Mouse (Mus musculus) lung, embryonic 16.5 days (tissue): ENCODE data around the gene Ric3. TPM values are rescaled to one million over a fixed set of nuclear protein-coding genes. Genes with fewer than 3 reads are reported as not detected.
A peak's percentile ranks its signal among the peaks of the same experiment; 100 is the strongest.
"Not testable (repeated sequence)": the region's sequence is repeated elsewhere in the genome, so short reads cannot be mapped to it uniquely, and the experiment has no call there.

ENCODE experiments used
- ATAC-seq: fragments of 200-750 bp; cut with Nextera tagmentation; 2 replicates; pipeline ENCODE4 v1.8.0; 2017; ENCODE audit warnings: low read depth, mild to moderate bottlenecking, moderate library complexity
- H3K27ac ChIP-seq: fragments of 300-500 bp; sonication (generic); 2 replicates; pipeline ENCODE4 v1.5.1; 2014; ENCODE audit warnings: mild to moderate bottlenecking, control low read depth, low read length
- H3K27me3 ChIP-seq: fragments of 300-500 bp; sonication (generic); 2 replicates; pipeline ENCODE4 v1.6.1; 2014; ENCODE audit warnings: low read depth, low read length, mixed read lengths; ENCODE audit not compliant: control insufficient read depth, insufficient read depth
- H3K36me3 ChIP-seq: fragments of 300-500 bp; sonication (generic); 2 replicates; pipeline ENCODE4 v1.6.1; 2014; ENCODE audit warnings: low read length; ENCODE audit not compliant: control insufficient read depth, insufficient read depth
- H3K4me1 ChIP-seq: fragments of 300-500 bp; sonication (generic); replicated peaks from 2 replicates; pipeline ENCODE4 v1.6.1; 2014; ENCODE audit warnings: low read length, mixed read lengths; ENCODE audit not compliant: control insufficient read depth, insufficient read depth
- H3K4me2 ChIP-seq: fragments of 300-500 bp; sonication (generic); 2 replicates; pipeline ENCODE4 v1.6.1; 2014; ENCODE audit warnings: low read depth, low read length, control low read depth
- H3K4me3 ChIP-seq: fragments of 300-500 bp; sonication (generic); 2 replicates; pipeline ENCODE4 v1.5.1; 2014; ENCODE audit warnings: mild to moderate bottlenecking, low read length, control low read depth
- H3K9ac ChIP-seq: fragments of 300-500 bp; sonication (generic); 2 replicates; pipeline ENCODE4 v1.6.1; 2014; ENCODE audit warnings: low read length, control low read depth
- H3K9me3 ChIP-seq: fragments of 300-500 bp; sonication (generic); 2 replicates; pipeline ENCODE4 v1.6.1; 2016; ENCODE audit warnings: low read length; ENCODE audit not compliant: control insufficient read depth
- WGBS: fragments of 180-500 bp; shearing (Covaris S2); extraction: QIAGEN DNeasy Blood & Tissue Kit; methylation state at CpG from one replicate; pipeline ENCODE4 v1.1.7; 2014; 5-methylcytosine and 5-hydroxymethylcytosine counted together
- polyA plus RNA-seq: library from polyadenylated mRNA; unstranded; fragments of >200 nt; fragmentation: Nextera tagmentation; extraction: Ambion mirVana; gene quantifications from 2 replicates; pipeline ENCODE4 v1.2.1, GENCODE M21; 2015

Ric3 gene
- 1.5 and 1.8 TPM in 2 replicates for polyA plus RNA-seq

- no peaks in the 10 kb centered on the region for H3K4me1 ChIP-seq
- no peaks in the 10 kb centered on the region for H3K36me3 ChIP-seq
- H3K4me3 ChIP-seq = peak within 1 kb of the TSS; percentile 53
- WGBS = 5% methylated on average over 50 of the region's 50 CpGs
- H3K27ac ChIP-seq = no peak within 1 kb of the TSS
- H3K9ac ChIP-seq = no peak within 1 kb of the TSS
- ATAC-seq = no peak
- H3K4me2 ChIP-seq = peak within 1 kb of the TSS; percentile 64
- H3K9me3 ChIP-seq = no peaks in the 10 kb centered on the region
- H3K27me3 ChIP-seq = peaks cover 4% of the 10 kb centered on the region; the same call in 1 of the 2 replicates
These were observed at the start of gene Ric3 for GRCm38 (mm10) chr7:109083113-109083812. Ric3 (minus strand) TSS chr7:109083331.

DNA sequence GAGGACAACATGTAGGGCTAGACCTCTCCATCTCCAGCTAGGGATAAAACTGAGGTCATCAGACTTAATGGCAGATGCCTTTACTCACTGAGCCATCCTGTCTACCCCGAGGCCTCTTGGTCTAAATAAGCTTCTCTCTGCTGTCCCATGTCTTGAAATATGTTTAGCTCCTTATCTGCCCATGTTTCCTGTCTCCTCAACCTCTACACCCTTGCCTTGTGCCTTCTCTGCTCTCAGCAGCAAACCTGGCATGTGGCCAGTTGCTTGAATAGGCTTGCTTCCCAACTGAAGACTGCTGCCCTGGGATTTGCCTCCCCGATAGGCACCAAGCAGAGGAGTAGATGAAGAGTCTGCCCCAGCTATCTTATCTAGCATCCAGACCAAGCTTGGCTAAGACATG lies 48.4 kb upstream of the Ric3 start:
- Histone ChIP-seq H3K9ac (no peak overlapping the region), H3K4me1 (no peaks in the 10 kb centered on the region), H3K4me3 (no peak overlapping the region), H3K27me3 (no peaks in the 10 kb centered on the region), H3K9me3 (no peaks in the 10 kb centered on the region), H3K4me2 (no peak overlapping the region), H3K27ac (no peak overlapping the region), H3K36me3 (no peaks in the 10 kb centered on the region)
- ATAC-seq = no peak
- 60% methylated on average over 2 of the region's 2 CpGs for WGBS

DNA sequence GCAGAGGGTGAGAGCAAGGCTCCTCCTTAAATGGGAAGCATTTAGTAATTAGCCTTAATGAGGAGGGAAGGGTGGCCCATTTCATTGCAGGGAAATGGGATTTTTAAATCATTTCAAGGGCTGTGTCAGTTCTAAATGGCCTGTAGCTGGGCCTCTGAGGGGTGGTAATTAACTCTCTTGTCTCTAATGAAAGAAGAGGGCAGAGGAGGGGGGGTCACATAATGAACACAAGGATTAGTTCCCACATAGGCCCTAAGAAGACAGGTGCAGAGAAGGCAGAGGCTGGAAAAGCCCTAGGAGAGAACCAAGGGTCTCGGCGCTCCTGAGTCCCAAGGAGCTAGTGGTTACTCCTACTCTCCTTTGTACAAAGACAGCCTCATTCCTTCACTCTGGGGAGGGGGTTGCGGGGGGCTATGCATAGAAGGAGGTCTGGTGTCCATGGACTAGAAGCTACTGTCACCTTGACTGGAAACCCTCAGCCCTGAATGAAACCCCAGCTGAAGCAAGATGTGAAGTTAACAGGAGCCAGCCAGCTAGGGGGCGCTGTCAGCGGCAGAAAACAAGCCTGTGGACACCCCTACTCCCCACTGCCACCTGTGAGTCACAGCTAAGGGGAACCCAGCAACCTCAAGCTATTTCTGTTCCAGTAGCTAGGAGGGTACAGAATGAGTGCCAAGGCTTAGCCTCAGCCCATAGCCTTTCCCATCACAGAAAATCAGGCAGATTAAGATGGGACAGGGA lies 47.0 kb upstream of the Ric3 start:
- Histone ChIP-seq H3K9ac (no peak overlapping the region), H3K36me3 (no peaks in the 10 kb centered on the region), H3K27me3 (no peaks in the 10 kb centered on the region), H3K9me3 (no peaks in the 10 kb centered on the region), H3K4me1 (no peaks in the 10 kb centered on the region), H3K4me3 (no peak overlapping the region), H3K27ac (no peak overlapping the region), H3K4me2 (no peak overlapping the region)
- WGBS = 60% methylated on average over 5 of the region's 5 CpGs
- ATAC-seq = no peak

DNA sequence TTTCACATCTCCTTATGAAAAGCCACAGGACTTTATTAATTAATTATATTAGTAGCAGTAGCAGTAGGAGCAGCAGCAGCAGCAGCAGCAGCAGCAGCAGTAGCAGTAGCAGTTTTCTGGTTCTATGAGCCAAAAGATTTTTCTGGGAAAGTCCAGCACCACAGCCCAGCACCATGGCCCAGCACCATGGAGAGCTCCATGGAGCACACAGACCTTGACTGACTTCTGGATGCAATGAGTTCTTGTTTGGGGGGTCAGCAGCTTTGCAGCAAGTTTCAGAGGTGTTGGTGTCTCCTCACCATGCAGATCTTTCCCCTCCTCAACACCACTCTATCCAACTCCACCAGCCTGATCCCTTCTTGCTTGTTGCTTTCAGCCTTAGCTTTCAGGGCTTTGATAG lies 46.3 kb upstream of the Ric3 start:
- no peak overlapping the region for H3K27ac ChIP-seq
- ATAC-seq = no peak

DNA sequence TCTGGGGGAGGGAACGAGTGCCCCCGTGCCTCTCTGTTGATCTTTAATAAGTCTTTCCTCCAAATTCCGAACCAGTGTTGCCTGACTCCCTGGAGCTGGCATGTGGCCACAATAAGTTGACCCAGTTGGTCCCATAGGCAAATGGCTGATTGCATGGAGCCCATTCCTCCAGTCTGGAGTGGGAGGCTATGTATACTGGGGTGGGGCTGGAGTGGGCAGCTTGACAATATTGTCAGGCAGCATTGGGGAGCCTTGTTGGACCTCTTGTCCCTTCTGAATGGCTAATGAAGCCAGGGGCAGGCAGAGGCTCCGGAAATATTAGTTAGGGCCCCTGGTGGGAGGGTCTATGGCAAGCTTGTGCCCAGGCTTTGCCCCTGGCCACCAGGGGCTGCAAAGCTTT lies 32.8 kb upstream of the Ric3 start:
- Histone ChIP-seq H3K4me2 (no peak overlapping the region), H3K9me3 (no peaks in the 10 kb centered on the region), H3K9ac (no peak overlapping the region), H3K4me3 (no peak overlapping the region), H3K27me3 (no peaks in the 10 kb centered on the region), H3K27ac (no peak overlapping the region), H3K36me3 (no peaks in the 10 kb centered on the region), H3K4me1 (no peaks in the 10 kb centered on the region)
- ATAC-seq = no peak
- 60% methylated on average over 4 of the region's 4 CpGs for WGBS

More for the DNA sequence above, 46.3 kb upstream of the Ric3 start:
- Histone ChIP-seq H3K27me3 (no peaks in the 10 kb centered on the region), H3K4me1 (no peaks in the 10 kb centered on the region), H3K4me3 (no peak overlapping the region), H3K9me3 (no peaks in the 10 kb centered on the region), H3K9ac (no peak overlapping the region), H3K36me3 (no peaks in the 10 kb centered on the region), H3K4me2 (no peak overlapping the region)

DNA sequence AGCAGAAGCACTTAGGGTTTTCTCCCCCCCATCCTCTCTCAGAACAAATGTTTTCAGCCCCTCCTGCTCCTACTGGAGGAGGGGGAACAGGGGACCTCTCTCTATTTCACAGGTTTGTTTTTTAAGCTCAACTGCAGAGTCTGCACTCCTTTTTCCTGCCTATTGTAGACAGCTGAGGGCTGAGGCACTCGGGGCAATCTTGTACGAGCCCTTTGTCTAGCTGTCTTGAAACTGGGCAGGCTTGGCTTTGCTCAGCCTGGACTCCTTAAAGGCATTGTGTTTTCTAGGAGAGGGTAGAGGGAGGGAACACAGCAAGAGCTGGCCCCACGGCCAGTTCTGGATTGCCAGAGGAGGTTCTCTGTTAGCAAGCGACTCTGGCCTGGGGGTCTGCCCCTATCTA lies 32.4 kb upstream of the Ric3 start:
- not testable (repeated sequence) for H3K4me1 ChIP-seq, H3K4me2 ChIP-seq, H3K27ac ChIP-seq, H3K36me3 ChIP-seq, H3K9me3 ChIP-seq, H3K4me3 ChIP-seq, H3K27me3 ChIP-seq, ATAC-seq, H3K9ac ChIP-seq
- WGBS = no CpG with 5 or more reads among the region's 4 CpGs

GRCm38 (mm10) chr7:109114950-109115349 lies 31.8 kb upstream of the Ric3 start:
- H3K4me3 ChIP-seq = no peak overlapping the region
- no peaks in the 10 kb centered on the region for H3K9me3 ChIP-seq
- no peak overlapping the region for H3K9ac ChIP-seq
- ATAC-seq = no peak
- no peak overlapping the region for H3K27ac ChIP-seq
- no peaks in the 10 kb centered on the region for H3K27me3 ChIP-seq
- no peak overlapping the region for H3K4me2 ChIP-seq
- H3K36me3 ChIP-seq = no peaks in the 10 kb centered on the region
- H3K4me1 ChIP-seq = no peaks in the 10 kb centered on the region
- WGBS = 11% methylated on average over 10 of the region's 10 CpGs

DNA sequence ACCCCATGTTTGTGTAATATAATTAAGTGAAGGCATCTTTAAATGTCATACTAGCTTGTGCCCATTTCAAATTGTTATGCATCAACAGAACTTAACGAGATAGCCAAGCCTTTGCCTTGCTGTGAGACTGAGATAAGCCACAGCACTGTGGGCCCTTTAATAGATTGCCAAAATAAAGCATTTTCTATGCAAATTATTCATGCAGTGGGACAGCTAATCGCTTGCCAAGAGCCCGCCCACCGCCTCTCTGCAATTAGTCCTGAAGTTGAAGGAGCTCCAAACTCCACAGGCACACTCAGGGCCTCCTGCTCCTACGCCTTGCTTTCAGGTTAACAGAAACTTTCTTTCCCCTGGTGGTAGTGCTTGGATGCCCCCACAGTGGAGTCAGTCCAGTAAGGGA lies 27.9 kb upstream of the Ric3 start:
- H3K4me2 ChIP-seq = no peak overlapping the region
- ATAC-seq = no peak
- H3K9me3 ChIP-seq = no peaks in the 10 kb centered on the region
- H3K27me3 ChIP-seq = no peaks in the 10 kb centered on the region
- H3K27ac ChIP-seq = no peak overlapping the region
- no peak overlapping the region for H3K4me3 ChIP-seq
- H3K36me3 ChIP-seq = no peaks in the 10 kb centered on the region
- no peaks in the 10 kb centered on the region for H3K4me1 ChIP-seq
- WGBS = 67% methylated on average over 5 of the region's 5 CpGs
- H3K9ac ChIP-seq = no peak overlapping the region

DNA sequence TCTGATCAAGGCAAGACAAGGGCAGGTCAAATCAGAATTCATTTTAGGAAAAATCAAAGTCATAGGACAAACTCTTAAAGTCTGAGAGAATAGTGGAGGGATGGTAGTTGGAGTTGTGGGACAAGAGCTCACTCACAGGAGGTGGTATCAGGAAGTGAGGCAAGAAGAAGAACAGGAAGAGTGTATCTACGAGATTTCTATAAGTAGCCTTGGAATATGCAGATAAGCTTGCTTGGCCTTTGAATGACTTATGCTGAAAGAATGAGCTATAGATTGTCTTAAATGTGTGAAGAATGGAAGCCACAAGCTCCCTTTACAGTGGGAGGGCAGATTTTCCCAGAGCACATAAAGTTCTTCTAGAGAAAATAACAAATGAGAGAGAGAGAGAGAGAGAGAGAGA lies 21.8 kb upstream of the Ric3 start:
- no peak for ATAC-seq
- H3K9ac ChIP-seq = no peak overlapping the region
- H3K4me2 ChIP-seq = no peak overlapping the region
- H3K9me3 ChIP-seq = no peaks in the 10 kb centered on the region
- H3K27ac ChIP-seq = no peak overlapping the region
- H3K36me3 ChIP-seq = no peaks in the 10 kb centered on the region
- H3K27me3 ChIP-seq = no peaks in the 10 kb centered on the region
- H3K4me3 ChIP-seq = no peak overlapping the region
- 41% methylated on average over 1 of the region's 1 CpGs for WGBS
- H3K4me1 ChIP-seq = no peaks in the 10 kb centered on the region
